Mouse (Mus musculus) gastrocnemius, adult 18-20 months (tissue): ENCODE measurements around the gene Inip. TPM values are rescaled to one million over a fixed set of nuclear protein-coding genes. Genes with fewer than 3 reads are reported as not detected.
"Not testable (repeated sequence)": the region's sequence is repeated elsewhere in the genome, so short reads cannot be mapped to it uniquely, and the experiment has no call there.

Experiments used
- DNase-seq: peaks from one replicate; pipeline ENCODE4 v3.0.0; 2021; ENCODE audit warnings: low spot score
- total RNA-seq, 2 experiments: library from RNA; stranded (reverse); gene quantifications; 2 replicates each; pipeline ENCODE4 v1.2.3; 2021

Inip gene
- total RNA-seq, 2 experiments from 2014 or later = 2.6 to 3.3 TPM

DNA sequence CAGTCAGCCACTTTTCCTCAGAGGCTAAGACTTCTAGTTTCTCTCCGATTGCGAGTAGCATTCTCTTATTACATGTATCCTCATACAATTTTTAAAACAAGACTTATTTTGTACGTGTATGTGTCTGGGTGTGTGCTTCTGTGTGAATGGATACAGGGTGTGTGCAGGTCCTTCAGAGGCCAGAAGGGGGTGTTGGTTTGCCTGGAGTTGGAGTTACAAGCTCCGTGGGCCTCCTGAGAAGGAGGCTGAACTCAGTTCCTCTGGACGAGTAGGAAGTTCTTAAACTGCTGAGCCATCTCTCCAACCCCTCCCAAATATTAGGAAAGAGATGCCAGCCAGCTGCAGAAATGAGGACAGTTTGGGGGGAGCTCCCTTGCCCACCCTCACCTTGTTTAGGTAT is 7.0 kb upstream of the Inip start:
- no peak for DNase-seq

DNA sequence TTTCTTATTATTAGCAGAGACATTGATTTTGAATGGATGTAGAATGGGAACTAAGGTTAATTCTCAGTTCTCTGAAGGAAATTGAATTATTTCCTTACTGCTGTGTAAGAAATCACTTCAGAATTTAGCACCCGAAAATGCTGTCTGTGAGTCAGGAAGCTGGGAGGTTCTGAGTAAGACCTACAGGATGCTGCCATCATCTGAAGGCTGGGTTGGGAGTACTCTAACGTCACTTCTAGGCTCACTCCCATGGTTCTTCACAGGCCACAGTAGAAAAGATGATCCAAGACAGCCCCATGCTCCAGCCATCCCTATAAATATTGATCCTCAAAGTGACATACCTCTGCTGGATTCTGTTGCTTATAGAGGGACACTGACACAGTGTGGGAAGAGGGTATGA is 6.1 kb upstream of the Inip start:
- no peak for DNase-seq

DNA sequence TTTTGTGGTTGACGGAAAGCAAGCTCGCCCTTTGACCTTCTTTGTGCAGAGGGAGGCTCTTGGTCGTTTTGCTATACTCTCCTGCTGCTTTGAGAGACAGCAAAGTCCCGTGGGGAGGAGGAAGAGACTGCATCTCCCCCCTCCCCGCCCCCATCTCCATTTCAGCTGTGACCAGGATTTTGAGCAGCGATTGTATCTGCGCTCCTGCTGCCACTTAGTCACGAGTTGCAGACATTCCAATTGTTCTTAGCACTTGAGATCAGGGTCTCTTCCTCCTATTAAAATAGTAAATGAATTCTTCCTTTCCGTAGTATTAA is 5.4 kb upstream of the Inip start:
- no peak for DNase-seq

DNA sequence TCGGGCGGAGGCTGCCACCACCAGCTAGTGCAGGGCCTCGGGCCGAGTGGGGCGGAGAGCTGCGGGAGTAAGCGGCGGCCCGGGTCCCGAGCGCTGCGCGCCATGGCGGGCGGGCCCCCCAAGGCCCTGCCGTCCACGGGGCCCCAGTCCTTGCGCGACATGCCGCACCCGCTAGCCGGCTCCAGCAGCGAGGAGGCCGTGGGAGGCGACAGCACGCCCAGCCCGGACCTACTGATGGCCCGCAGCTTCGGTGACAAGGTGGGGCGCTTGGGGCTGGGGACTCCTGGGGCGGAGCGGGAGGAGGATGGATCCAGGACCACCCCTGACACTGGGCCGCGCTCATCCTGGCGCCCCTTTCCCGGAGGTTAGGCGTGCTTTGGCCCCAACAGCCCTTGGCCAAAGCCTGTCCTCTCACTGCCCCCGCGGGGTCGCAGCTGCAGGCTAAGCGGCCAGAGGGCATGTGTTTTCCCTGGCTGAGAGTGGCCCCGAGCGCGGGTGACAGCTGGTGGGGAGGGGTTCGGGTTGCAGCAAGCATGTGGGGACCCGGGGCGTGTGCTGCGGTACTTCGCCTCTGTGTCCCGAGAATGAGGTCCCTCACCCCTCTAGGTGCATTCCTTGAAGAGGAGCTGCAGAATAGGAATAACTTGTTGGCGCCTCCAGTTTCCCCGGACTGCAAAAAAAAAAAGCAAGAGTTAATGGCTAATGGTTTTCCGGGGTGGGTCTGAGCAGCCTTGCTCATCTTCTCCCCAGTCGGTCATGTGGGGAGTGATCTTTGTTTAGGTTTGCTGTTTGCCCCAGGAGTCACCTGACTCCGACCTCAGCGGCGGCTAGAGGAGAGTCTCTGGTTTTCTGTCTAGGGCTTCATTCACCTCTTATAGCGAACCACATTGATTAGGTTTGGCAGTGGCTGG is 4.8 kb upstream of the Inip start:
- peak; percentile 25 for DNase-seq

DNA sequence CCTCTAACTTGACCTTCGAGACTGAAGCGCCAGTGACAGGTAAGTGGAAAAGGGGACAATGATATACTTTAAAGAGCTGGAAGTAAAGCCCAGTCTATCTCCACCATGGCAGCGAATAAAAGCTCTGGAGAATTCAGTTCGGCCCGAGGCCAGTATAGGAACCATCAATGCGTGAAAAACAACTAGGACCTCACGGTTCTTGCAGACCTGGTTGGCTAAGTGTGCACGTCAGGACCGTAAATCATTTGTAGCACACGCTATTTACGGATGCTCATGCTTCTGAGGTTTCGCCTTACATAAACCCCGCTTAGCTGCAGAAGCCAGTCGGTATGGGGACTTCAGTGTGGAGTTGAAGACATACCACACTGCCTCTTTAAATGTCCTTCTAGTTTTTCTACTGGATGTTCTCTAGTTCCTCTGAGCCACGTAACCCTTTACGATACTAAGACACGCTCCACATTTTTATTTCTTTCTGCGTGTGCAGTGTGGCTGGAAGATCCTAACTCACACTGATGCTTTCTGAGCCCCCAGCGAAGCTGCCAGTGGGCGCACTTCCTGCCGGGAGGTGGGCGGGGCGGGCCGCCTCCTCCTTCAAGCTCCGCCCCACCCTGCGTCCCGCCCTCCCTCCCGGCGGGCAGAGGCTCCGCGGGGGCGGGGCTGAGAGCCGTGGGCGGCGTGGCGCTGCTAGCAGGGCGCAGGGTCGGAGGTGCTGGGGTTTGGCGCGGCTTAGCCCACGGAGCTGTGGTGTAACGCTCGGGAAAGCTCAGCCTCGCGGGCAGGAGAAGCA is 4.0 kb upstream of the Inip start, which contains the start of gene Snx30:
Gene Snx30, plus strand, starts transcription at position 660 of the 787 bp plus-strand sequence.
- peak; percentile 89 for DNase-seq

DNA sequence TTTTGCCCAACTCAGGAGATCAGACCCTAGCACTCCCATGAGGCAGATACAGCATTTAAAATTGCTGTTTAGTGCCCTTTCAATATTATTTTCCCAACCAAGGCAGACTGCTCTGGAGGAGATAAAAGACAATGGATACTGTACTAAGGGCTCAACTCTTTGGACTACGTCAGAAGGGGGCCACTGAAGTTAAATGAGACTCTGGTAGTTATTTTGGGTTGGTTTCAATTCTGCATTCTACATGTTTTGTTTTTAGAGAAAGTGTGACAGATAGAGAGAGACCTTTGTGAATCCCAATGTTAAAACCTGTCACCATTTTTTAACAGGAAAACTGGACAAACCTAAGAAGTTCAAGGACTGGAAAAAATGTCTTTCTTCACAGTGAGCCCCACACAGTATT is 3.4 kb upstream of the Inip start:
- DNase-seq = no peak

DNA sequence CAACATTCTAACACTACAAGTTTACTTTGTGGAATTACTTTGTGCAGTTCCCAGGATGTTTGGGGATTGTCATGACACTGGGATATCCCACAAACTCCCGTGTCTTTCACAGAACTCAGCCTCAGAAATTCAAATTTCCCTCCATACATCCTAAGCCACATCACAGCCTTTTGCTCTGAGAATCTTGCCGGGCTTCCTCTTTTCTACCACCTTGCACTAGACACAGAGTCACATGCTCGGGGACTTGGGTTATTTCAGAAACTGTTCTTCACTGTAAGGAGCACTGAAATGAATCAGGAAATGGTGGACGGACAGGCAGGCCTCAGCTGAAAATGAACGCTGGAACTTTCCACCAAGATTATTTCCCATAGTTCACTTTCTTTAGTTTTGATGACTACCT is 2.0 kb upstream of the Inip start:
- no peak for DNase-seq

DNA sequence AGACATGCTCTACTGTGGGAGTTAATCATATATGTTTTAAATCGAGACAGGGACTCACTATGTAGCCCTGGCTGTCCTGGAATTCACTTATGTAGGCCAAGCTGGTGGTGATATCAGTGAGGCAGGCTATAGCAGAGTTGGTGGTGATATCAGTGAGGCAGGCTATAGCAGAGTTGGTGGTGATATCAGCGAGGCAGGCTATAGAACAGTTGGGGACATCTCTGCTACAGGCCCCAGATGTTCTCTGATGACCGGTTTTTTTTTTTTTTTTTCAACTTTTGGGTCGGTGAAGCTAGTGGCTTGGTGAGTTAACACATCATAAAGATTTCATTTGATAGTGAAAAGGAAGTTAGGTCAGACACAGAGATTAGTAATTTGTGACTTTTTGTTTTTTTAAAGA is 1.4 kb upstream of the Inip start:
- DNase-seq = no peak

DNA sequence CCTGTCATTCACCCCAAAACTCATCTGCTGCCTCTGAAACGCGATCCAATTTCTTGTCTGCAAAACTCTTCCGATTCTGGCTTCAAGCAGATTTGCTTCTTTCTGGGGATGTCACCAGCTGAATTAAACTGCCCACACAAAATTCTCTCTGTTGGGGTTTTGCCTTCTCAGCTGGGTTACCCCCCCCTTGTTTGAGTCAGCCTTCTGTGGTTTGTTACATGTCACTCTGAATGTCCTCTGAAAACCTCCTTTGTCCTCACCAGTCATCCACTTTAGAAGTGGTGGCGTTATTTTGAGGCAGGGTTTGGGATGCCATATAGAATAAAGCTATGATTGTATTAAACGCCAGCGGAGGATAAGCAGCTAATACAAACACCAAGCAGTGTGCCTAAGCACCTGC is 718 bp upstream of the Inip start:
- DNase-seq = no peak

DNA sequence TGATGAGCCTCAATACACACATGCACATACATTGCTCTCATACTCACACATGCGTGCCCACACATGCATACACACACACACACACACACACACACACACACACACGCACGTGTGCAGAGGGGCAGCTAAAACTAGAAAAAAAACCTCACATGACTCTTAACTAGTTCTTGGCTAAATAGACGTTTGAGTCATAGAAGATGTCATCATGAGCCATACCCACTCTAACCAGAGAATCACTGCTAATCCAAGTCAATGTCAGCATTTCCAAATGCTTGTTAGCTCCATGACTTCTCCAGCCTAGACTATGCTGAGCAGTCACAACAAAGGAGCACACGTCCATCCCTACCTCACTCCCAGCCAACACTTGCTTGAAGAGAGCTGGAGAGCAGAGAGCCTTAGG is 1.2 kb downstream of the Inip start:
- DNase-seq = no peak

DNA sequence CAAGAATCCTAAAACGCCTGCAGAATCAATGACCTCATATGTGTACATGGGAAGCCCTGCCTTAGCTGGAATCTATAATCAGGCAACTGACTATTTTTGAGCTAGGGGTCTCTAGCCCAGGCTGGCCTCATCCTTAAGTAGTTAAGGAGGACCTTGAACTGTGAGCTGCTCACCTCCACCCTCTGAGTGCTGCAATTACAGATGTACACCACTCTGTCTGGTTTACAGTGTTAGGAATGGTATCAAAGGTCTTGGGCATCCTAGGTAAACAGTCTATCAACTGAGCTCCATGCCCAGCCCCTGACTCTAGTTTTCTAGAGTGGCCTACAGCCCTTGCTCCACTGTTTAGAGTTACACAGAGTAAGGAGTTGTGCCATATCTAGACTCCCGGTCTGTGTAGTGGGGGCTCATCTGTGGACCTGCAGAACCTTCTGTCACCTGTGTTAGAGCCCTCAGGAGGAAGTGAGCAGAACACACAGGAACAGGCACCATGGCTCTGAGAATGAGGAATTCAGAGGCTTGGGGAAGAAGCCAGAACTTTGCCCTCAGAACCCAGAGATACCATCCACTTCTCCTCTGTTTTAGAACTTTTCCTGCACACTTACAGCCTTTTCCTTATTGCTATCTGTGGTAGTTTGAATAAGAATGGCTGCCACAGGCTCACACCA is 5.5 kb downstream of the Inip start:
- no peak for DNase-seq

DNA sequence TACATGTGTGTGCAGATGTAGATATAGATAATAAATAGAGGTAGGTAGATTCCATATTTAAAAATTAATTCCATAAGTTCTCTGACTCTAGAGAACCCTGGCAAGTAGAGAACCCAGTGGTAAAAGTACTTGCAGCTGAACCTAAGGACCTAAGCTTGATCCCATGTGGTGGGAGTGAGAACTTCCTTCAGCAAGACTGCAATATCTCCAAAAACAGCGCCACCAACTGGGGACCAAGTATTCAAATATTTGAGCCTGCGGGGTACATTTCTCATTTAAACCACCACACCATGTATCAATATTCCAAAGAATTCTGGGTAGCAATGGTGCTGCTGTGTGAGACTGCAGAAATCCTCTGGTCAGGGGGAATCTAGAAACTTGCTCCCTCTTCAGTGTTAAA is 7.3 kb downstream of the Inip start:
- no peak for DNase-seq

DNA sequence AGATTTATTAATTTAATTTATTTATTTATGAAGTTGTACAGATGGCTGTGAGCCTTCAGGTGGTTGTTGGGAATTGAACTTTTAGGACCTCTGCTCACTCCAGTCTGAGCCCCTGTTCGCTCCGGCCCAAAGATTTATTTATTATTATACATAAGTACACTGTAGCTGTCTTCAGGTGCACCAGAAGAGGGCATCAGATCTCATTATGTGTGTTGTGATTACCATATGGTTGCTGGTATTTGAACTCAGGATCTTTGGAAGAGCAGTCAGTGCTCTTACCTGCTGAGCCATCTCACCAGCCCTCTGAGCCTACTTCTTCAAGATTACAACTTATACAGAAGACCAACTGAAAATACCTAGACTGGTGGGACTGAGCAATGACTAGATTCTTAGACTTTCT is 7.8 kb downstream of the Inip start:
- DNase-seq = not testable (repeated sequence)

DNA sequence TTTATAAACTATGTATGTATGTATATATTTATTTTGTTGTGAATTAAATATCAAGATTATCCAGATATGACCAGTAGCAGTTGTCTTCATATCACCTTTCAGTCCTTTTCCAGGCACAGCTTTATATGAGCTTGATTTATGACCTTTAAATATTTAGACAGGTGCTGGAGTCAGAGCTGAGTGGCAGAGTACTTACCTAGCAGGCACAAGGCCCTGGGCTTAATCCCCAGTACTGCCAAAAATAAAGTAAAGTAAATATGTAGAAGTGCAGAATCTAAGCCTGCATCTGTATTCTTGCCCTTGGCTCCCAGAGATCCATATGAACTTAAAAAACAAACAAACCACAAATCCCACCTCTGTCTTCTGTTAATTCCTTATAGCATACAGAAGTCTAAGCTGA is 12.4 kb downstream of the Inip start:
- DNase-seq = no peak

DNA sequence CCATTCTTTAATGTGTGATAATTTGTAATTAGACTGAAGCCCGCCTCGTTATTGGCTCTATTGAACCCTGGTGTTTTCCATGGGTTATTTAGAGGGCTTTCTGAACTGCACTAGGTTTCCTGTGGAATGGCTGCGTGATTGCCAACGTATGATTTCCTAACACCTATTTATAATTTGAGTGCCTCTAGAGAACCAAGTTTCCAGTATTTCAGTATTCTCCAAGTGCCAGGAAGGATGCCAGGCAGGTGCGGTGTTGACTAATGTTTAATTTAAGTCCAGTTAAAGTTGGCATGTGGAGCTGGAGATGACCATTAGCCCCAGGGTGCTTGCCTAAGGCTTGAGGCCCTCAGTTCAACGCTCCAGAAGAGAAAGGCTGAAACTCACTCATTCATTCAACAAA is 14.3 kb downstream of the Inip start:
- no peak for DNase-seq

DNA sequence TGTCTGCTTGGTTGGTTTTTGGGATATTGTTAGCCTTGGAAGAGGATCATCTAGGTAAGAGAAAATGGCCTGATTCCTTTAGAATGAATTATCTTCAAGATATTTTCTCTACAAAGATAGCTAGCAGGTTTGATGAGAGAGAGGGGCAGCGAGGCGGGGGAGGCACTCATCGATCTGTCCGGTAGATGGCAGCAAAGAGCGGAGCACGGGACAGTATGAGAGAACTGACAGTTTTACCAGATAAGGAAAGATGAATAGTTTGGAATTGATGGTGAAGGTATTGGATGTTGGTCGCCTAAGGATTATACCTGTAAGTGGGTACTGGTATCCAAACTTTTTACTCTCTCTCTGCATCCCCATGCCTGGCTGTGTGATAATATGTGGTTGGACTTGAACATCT is 14.7 kb downstream of the Inip start:
- DNase-seq = peak; percentile 78

DNA sequence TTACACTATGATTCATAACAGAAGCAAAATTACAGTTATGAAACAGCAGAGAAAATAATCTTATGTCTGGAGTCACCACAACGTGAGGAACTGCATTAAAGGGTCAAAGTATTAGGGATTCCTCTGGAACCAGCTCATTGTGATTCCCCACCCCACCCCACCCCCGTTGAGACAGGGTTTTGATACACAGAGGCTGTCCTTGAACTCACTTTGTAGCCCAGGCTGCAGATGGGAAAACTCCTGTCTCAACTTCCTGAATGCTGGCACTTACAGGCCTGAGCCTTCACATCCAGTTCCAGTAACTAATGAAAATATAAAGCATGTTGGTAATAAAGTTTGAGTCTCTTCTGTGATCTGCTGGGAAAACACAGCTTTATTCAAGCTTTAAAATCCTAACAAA is 16.0 kb downstream of the Inip start:
- no peak for DNase-seq

DNA sequence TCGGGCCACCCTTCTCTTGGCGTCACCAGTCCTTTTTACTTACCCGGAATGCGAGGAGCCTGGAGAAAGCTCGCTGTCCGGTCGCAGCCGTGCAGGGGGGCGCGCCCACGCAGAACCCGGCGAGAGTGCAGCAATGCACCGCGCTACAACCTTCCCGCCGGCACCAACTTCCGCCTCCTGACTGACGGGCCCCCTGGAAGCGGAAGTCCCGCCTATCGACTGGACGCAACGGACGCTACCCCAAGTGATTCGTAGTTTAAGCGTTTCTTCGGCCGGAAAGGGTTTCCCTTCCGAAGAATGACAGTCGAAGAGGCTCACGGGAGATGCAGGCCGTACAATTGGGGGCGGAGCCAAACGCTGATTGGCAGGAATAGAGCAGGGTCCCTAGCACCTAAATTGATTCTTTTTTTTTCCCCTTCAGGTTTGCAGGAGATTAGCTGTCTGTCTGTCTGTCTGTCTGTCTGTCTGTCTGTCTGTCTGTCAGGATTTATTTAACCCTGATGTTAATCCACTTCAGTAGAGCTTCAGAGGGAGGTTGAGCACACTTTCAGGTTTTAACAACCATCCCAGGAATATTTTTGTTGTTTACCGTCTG is 17.6 kb downstream of the Inip start:
- DNase-seq = peak; percentile 97

DNA sequence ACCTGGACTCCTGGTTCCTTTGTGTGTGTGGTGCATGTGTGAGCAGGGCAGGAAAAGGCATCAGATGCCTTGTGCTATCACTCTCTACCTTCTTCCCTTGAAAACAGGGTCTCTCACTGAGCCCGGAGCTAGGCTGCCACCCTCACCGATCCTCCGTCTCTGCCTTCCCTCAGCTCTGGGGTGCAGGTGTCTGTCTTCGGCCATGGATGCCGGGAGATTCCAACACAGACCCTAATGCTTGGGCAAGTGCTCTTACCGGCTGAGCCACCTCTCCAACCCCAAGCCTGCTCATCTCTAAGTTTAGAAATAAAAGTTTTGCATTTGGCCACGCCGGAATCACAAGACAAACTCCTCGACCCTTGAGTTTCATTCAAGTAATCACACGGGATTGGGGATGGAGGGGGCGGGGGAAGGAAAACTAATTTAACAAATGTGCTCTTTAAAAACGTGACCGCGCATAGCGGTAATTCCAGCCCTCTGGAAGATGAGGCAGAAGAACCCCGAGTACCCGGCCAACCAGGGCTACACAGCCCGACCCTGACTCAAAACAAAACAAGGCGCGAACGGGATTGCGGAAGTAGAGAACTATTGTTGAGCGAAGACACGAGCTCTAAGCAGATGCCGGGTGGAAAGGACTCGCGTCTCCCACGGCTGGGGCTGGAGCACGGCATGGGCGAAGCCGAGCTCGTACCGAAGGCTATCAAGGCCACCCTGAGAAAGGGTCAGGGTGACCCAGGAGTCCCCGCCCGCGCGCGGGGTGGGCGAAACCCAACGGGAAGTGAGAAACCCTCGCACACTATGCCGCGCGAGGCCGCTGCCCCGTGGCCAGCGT is 18.3 kb downstream of the Inip start:
- DNase-seq = peak; percentile 14

DNA sequence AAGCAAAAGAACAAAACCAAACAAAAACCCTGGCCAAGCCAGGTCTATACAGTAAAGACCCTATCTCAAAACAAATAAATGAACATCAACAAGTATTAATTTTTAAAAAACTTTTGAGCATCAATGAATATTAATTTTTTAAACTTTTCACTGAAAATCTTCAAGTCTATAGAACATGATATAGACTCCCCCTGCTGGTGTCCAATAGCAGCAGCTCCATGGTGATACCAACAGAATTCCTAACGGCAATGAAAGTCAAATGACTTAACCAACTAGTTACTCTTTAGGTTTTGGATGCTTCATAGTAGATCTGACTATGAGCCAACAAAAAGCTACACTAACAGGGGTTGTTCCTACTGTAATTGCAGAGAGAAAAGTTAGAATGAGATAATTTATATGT is 20.8 kb downstream of the Inip start:
- no peak for DNase-seq

DNA sequence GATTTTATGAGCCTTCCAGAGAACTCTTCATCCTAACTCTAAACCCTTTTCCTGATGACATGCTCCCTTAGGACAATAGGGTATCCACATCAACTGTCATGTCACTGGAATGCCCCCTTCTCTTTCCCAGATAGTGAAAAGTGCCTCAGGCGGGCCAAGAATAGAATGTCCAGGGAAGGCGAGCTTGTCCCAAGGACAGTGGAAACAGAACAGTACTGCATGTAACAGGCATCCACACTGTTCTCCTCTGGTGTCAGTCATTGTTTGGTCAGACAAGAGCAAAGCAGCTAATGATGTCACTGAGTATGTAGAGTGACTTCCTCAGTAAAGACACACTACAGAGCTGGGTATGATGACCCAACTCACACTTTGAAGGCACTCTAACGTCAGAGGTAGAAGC is 23.6 kb downstream of the Inip start:
- no peak for DNase-seq
